Mouse (Mus musculus): Measurements from ENCODE around the gene Nppa. TPM values are rescaled to one million over a fixed set of nuclear protein-coding genes. Genes with fewer than 3 reads are reported as not detected.
"Not testable (repeated sequence)": the region's sequence is repeated elsewhere in the genome, so short reads cannot be mapped to it uniquely, and the experiment has no call there.

The Nppa gene
- polyA plus RNA-seq, 1 experiment: not detected

- no peak for TF ChIP-seq MYOD1 (IDR thresholded peaks at IDR 0.05; ENCODE audit: control insufficient read depth in 1 of 3, insufficient read length in 2 of 3, low read depth in 2 of 3)
- TF ChIP-seq CEBPB (IDR thresholded peaks at IDR 0.05; ENCODE audit: insufficient read depth, poor library complexity, severe bottlenecking): no peak
- TF ChIP-seq REST (IDR thresholded peaks at IDR 0.05; ENCODE audit: insufficient read depth, insufficient read length): no peak
- no peak for TF ChIP-seq MYOG (IDR thresholded peaks at IDR 0.05; ENCODE audit: control insufficient read depth in 1 of 3, insufficient read depth in 1 of 3, insufficient read length in 2 of 3, low read depth in 2 of 3)
- no peak for TF ChIP-seq POLR2A (IDR thresholded peaks at IDR 0.05; ENCODE audit: insufficient read length, low read depth)
- TF ChIP-seq TCF3 (IDR thresholded peaks at IDR 0.05; ENCODE audit: insufficient read length, low read depth): no peak
- TF ChIP-seq MAX (IDR thresholded peaks at IDR 0.05; ENCODE audit: low read depth): no peak
- no peak for TF ChIP-seq USF1 (IDR thresholded peaks at IDR 0.05; ENCODE audit: low read depth)
- no peak for TF ChIP-seq POLR2AphosphoS2 (IDR thresholded peaks at IDR 0.05; ENCODE audit: insufficient read length, low read depth)
- no peak for TF ChIP-seq SRF (IDR thresholded peaks at IDR 0.05; ENCODE audit: control insufficient read depth, insufficient read length, low read depth)
- TF ChIP-seq TCF12 (IDR thresholded peaks at IDR 0.05; ENCODE audit: insufficient read depth, poor library complexity, severe bottlenecking): no peak
- TF ChIP-seq E2F4 (IDR thresholded peaks at IDR 0.05; ENCODE audit: insufficient read depth): no peak
- Histone ChIP-seq H3K4me3 (no peak overlapping the region), H3K79me2 (ENCODE audit: control insufficient read depth, insufficient read depth) (peaks cover 12% of the 10 kb centered on the region), H3K27me3 (ENCODE audit: control insufficient read depth, insufficient read depth, insufficient read length) (no peaks in the 10 kb centered on the region), H3ac (ENCODE audit: control insufficient read depth, insufficient read length) (no peak overlapping the region), H3K36me3 (ENCODE audit: control insufficient read depth, insufficient read depth) (peaks cover 55% of the 10 kb centered on the region), H3K4me2 (ENCODE audit: low read depth) (no peak overlapping the region)
These were observed 46.0 kb downstream of the Nppa start for GRCm38 (mm10) chr4:148046450-148047031.

- not testable (repeated sequence) for H3K79me2 ChIP-seq (ENCODE audit: control insufficient read depth, insufficient read depth); H3K4me2 ChIP-seq (ENCODE audit: low read depth); H3K4me3 ChIP-seq; H3K27me3 ChIP-seq (ENCODE audit: control insufficient read depth, insufficient read depth, insufficient read length); H3ac ChIP-seq (ENCODE audit: control insufficient read depth, insufficient read length)
- peaks cover 46% of the 10 kb centered on the region for H3K36me3 ChIP-seq (ENCODE audit: control insufficient read depth, insufficient read depth)
These were observed 49.9 kb downstream of the Nppa start for GRCm38 (mm10) chr4:148050396-148050914.

GRCm38 (mm10) chr4:148051046-148051776, 50.7 kb downstream of the Nppa start:
- Histone ChIP-seq H3K4me2 (ENCODE audit: low read depth) (no peak overlapping the region), H3K27me3 (ENCODE audit: control insufficient read depth, insufficient read depth, insufficient read length) (no peaks in the 10 kb centered on the region), H3ac (ENCODE audit: control insufficient read depth, insufficient read length) (no peak overlapping the region), H3K36me3 (ENCODE audit: control insufficient read depth, insufficient read depth) (peaks cover 45% of the 10 kb centered on the region), H3K79me2 (ENCODE audit: control insufficient read depth, insufficient read depth) (no peaks in the 10 kb centered on the region), H3K4me3 (no peak overlapping the region)
- TF ChIP-seq TCF12 (IDR thresholded peaks at IDR 0.05; ENCODE audit: insufficient read depth, poor library complexity, severe bottlenecking) (no peak), SRF (IDR thresholded peaks at IDR 0.05; ENCODE audit: control insufficient read depth, insufficient read length, low read depth) (no peak), E2F4 (IDR thresholded peaks at IDR 0.05; ENCODE audit: insufficient read depth) (no peak), TCF3 (IDR thresholded peaks at IDR 0.05; ENCODE audit: insufficient read length, low read depth) (no peak), MYOG (IDR thresholded peaks at IDR 0.05; ENCODE audit: control insufficient read depth in 1 of 3, insufficient read depth in 1 of 3, insufficient read length in 2 of 3, low read depth in 2 of 3) (no peak), MYOD1 (IDR thresholded peaks at IDR 0.05; ENCODE audit: control insufficient read depth in 1 of 3, insufficient read length in 2 of 3, low read depth in 2 of 3) (no peak), REST (IDR thresholded peaks at IDR 0.05; ENCODE audit: insufficient read depth, insufficient read length) (no peak), POLR2AphosphoS2 (IDR thresholded peaks at IDR 0.05; ENCODE audit: insufficient read length, low read depth) (no peak), CEBPB (IDR thresholded peaks at IDR 0.05; ENCODE audit: insufficient read depth, poor library complexity, severe bottlenecking) (no peak), POLR2A (IDR thresholded peaks at IDR 0.05; ENCODE audit: insufficient read length, low read depth) (no peak), MAX (IDR thresholded peaks at IDR 0.05; ENCODE audit: low read depth) (no peak), USF1 (IDR thresholded peaks at IDR 0.05; ENCODE audit: low read depth) (no peak)

Other genes with a start within 250 kb of the Nppa start
- gene Zfp984, start 190.9 kb upstream of the Nppa start, polyA plus RNA-seq (2012; fragmentation: generic; extraction: Trizol): 0.01 TPM
- gene Zfp933, start 152.4 kb upstream of the Nppa start, polyA plus RNA-seq (2012; fragmentation: generic; extraction: Trizol): 0.66 TPM
- 11.0 TPM for gene Miip, start 131.9 kb upstream of the Nppa start, polyA plus RNA-seq (2012; fragmentation: generic; extraction: Trizol)
- gene Fv1, start 131.7 kb upstream of the Nppa start, polyA plus RNA-seq (2012; fragmentation: generic; extraction: Trizol): 3.7 TPM
- gene Mfn2, start 96.0 kb upstream of the Nppa start, polyA plus RNA-seq (2012; fragmentation: generic; extraction: Trizol): 75.8 TPM
- gene Plod1, start 64.0 kb upstream of the Nppa start, polyA plus RNA-seq (2012; fragmentation: generic; extraction: Trizol): 77.2 TPM
- gene 2510039O18Rik, start 59.8 kb upstream of the Nppa start, polyA plus RNA-seq (2012; fragmentation: generic; extraction: Trizol): 49.9 TPM
- 0.26 TPM for gene Nppb, start 14.9 kb upstream of the Nppa start, polyA plus RNA-seq (2012; fragmentation: generic; extraction: Trizol)
- gene Clcn6, start 38.1 kb downstream of the Nppa start, polyA plus RNA-seq (2012; fragmentation: generic; extraction: Trizol): 19.6 TPM
- 31.8 TPM for gene Mthfr, start 38.4 kb downstream of the Nppa start, polyA plus RNA-seq (2012; fragmentation: generic; extraction: Trizol)
- gene Agtrap, start 87.3 kb downstream of the Nppa start, polyA plus RNA-seq (2012; fragmentation: generic; extraction: Trizol): 10.9 TPM
- gene Mad2l2, start 129.7 kb downstream of the Nppa start, polyA plus RNA-seq (2012; fragmentation: generic; extraction: Trizol): 31.0 TPM
- gene Draxin, start 130.0 kb downstream of the Nppa start, polyA plus RNA-seq (2012; fragmentation: generic; extraction: Trizol): 0.04 TPM
- gene Fbxo6, start 151.4 kb downstream of the Nppa start, polyA plus RNA-seq (2012; fragmentation: generic; extraction: Trizol): 89.7 TPM
- gene Fbxo44, start 159.8 kb downstream of the Nppa start, polyA plus RNA-seq (2012; fragmentation: generic; extraction: Trizol): 3.1 TPM
- 0.85 TPM for gene Fbxo2, start 159.9 kb downstream of the Nppa start, polyA plus RNA-seq (2012; fragmentation: generic; extraction: Trizol)